Mouse (Mus musculus) G1E (cell line): ENCODE results near the gene Pitpnm1. TPM values are rescaled to one million over a fixed set of nuclear protein-coding genes. Genes with fewer than 3 reads are reported as not detected.
"Not testable (repeated sequence)": the region's sequence is repeated elsewhere in the genome, so short reads cannot be mapped to it uniquely, and the experiment has no call there.

Experiments used
- ATAC-seq: 2 replicates; pipeline ENCODE4 v1.8.0; 2016; ENCODE audit warnings: mild to moderate bottlenecking; ENCODE audit not compliant: insufficient number of reproducible peaks, poor library complexity, low FRiP score, severe bottlenecking; ENCODE audit errors: extremely low read depth
- DNase-seq: peaks from one replicate; pipeline ENCODE4 v3.0.0; 2012; ENCODE audit warnings: low spot score
- H3K27me3 ChIP-seq: 2 replicates; pipeline ENCODE4 v1.6.1; 2012; ENCODE audit warnings: mild to moderate bottlenecking, low read length, inconsistent platforms; ENCODE audit not compliant: insufficient read depth
- H3K36me3 ChIP-seq: replicated peaks from 2 replicates; pipeline ENCODE3; 2012; ENCODE audit warnings: mild to moderate bottlenecking, inconsistent platforms
- H3K4me1 ChIP-seq: 2 replicates; pipeline ENCODE4 v1.6.1; 2012; ENCODE audit warnings: low read depth, low read length, inconsistent platforms, mixed read lengths; ENCODE audit not compliant: insufficient read depth
- H3K4me3 ChIP-seq: 2 replicates; pipeline ENCODE4 v1.5.1; 2012; ENCODE audit warnings: low read depth, mild to moderate bottlenecking, inconsistent platforms, low read length, moderate library complexity, mixed read lengths
- H3K9me3 ChIP-seq: replicated peaks from 2 replicates; pipeline ENCODE4 v1.6.1; 2012; ENCODE audit warnings: inconsistent platforms
- CTCF ChIP-seq: IDR thresholded peaks from 2 replicates; pipeline ENCODE4 v1.5.1; 2012; ENCODE audit warnings: low read depth, low read length, inconsistent platforms, mixed read lengths
- GATA1 ChIP-seq: IDR thresholded peaks from 2 replicates; pipeline ENCODE4 v1.6.1; 2012; ENCODE audit warnings: borderline replicate concordance, low read length, inconsistent platforms, mixed read lengths
- GATA2 ChIP-seq: IDR thresholded peaks from 2 replicates; pipeline ENCODE4 v1.6.1; 2012; ENCODE audit warnings: low read depth, low read length, inconsistent platforms, borderline replicate concordance
- POLR2AphosphoS5 ChIP-seq: IDR thresholded peaks from 2 replicates; pipeline ENCODE4 v1.6.1; 2012; ENCODE audit warnings: low read depth, low read length, inconsistent platforms; ENCODE audit not compliant: insufficient replicate concordance
- TAL1 ChIP-seq: conservative IDR thresholded peaks from 2 replicates; pipeline ENCODE4 v1.6.1; 2012; ENCODE audit warnings: low read depth, low read length, inconsistent platforms, mixed read lengths
- polyA plus RNA-seq: library from polyadenylated mRNA; stranded (reverse); fragments of >175 nt; gene quantifications from 2 replicates; pipeline ENCODE4 v1.2.3, GENCODE M21; 2012
- total RNA-seq, 2 experiments: library from RNA; stranded (forward) in 1 of 2; stranded (reverse) in 1 of 2; fragments of 200-1000 nt in 1 of 2; fragments of >200 nt in 1 of 2; fragmentation: Nextera tagmentation in 1 of 2; gene quantifications; 2 replicates each; pipeline ENCODE4 v1.2.3; 2014 to 2017

Pitpnm1 gene
- total and polyA plus RNA-seq, 3 experiments: 12.9 to 61.2 (median 22.2) TPM

GRCm38 (mm10) chr19:4060899-4061465 lies 38.8 kb upstream of the Pitpnm1 start:
- no peak for ATAC-seq
- Histone ChIP-seq H3K36me3 (peaks cover 10% of the 10 kb centered on the region), H3K4me1 (peaks cover 28% of the 10 kb centered on the region), H3K9me3 (no peaks in the 10 kb centered on the region), H3K4me3 (no peak overlapping the region), H3K27me3 (no peaks in the 10 kb centered on the region)
- DNase-seq: no peak
- TF ChIP-seq TAL1 (no peak), CTCF (no peak), GATA2 (no peak), GATA1 (no peak)

- H3K36me3 ChIP-seq, H3K9me3 ChIP-seq, ATAC-seq, H3K4me3 ChIP-seq, DNase-seq: not testable (repeated sequence)
- Histone ChIP-seq H3K4me1 (peaks cover 16% of the 10 kb centered on the region), H3K27me3 (peaks cover 11% of the 10 kb centered on the region)
These were observed 36.4 kb upstream of the Pitpnm1 start for GRCm38 (mm10) chr19:4063357-4063756.

GRCm38 (mm10) chr19:4064501-4064900 lies 35.3 kb upstream of the Pitpnm1 start:
- H3K4me1 ChIP-seq, H3K4me3 ChIP-seq, DNase-seq, H3K36me3 ChIP-seq, ATAC-seq, H3K9me3 ChIP-seq: not testable (repeated sequence)
- H3K27me3 ChIP-seq: peaks cover 21% of the 10 kb centered on the region

- no peaks in the 10 kb centered on the region for H3K9me3 ChIP-seq
- ATAC-seq (no peak), DNase-seq (no peak)
- no peak overlapping the region for H3K4me3 ChIP-seq
- H3K27me3 ChIP-seq: peaks cover 27% of the 10 kb centered on the region
- peaks cover 2% of the 10 kb centered on the region; the same call in 1 of the 2 replicates for H3K4me1 ChIP-seq
- H3K36me3 ChIP-seq: no peaks in the 10 kb centered on the region
- no peak for TF ChIP-seq POLR2AphosphoS5
These were observed 33.5 kb upstream of the Pitpnm1 start for GRCm38 (mm10) chr19:4066280-4066679.

- no peaks in the 10 kb centered on the region for H3K9me3 ChIP-seq
- H3K4me1 ChIP-seq: peaks cover 2% of the 10 kb centered on the region; the same call in 1 of the 2 replicates
- no peak for ATAC-seq
These were observed 32.9 kb upstream of the Pitpnm1 start for GRCm38 (mm10) chr19:4066877-4067276.

GRCm38 (mm10) chr19:4068242-4068641 lies 31.6 kb upstream of the Pitpnm1 start:
- peaks cover 32% of the 10 kb centered on the region for H3K27me3 ChIP-seq
- not testable (repeated sequence) for H3K9me3 ChIP-seq, H3K4me1 ChIP-seq, ATAC-seq, H3K36me3 ChIP-seq, DNase-seq, H3K4me3 ChIP-seq

More at GRCm38 (mm10) chr19:4066877-4067276, 32.9 kb upstream of the Pitpnm1 start:
- H3K36me3 ChIP-seq: no peaks in the 10 kb centered on the region
- H3K4me3 ChIP-seq: no peak overlapping the region
- H3K27me3 ChIP-seq: peaks cover 30% of the 10 kb centered on the region
- TF ChIP-seq TAL1 (no peak), GATA1 (no peak), POLR2AphosphoS5 (no peak), CTCF (no peak), GATA2 (no peak)
- DNase-seq: no peak

- Histone ChIP-seq H3K27me3 (peaks cover 37% of the 10 kb centered on the region), H3K4me1 (peaks cover 2% of the 10 kb centered on the region; the same call in 1 of the 2 replicates), H3K4me3 (no peak overlapping the region), H3K36me3 (no peaks in the 10 kb centered on the region), H3K9me3 (no peaks in the 10 kb centered on the region)
- TF ChIP-seq POLR2AphosphoS5: no peak
- no peak for TF ChIP-seq GATA2
- no peak for TF ChIP-seq TAL1
- TF ChIP-seq CTCF: no peak
- TF ChIP-seq GATA1: no peak
- DNase-seq (no peak), ATAC-seq (no peak)
These were observed 30.9 kb upstream of the Pitpnm1 start for GRCm38 (mm10) chr19:4068717-4069410.
